Mouse (Mus musculus) erythroblast, embryonic 14.5 days (primary cell): ENCODE measurements around the gene Csmd2.

Source experiments
- GATA1 ChIP-seq: IDR thresholded peaks from 2 replicates; pipeline ENCODE4 v1.6.1; 2012; ENCODE audit warnings: low read length, inconsistent platforms, mixed read lengths
- TAL1 ChIP-seq: IDR thresholded peaks from 3 replicates; pipeline ENCODE4 v1.6.1; 2012; ENCODE audit warnings: low read length, inconsistent platforms, mixed read lengths

- TF ChIP-seq TAL1 = no peak
- TF ChIP-seq GATA1 = no peak
Measured at GRCm38 (mm10) chr4:128575811-128576210, 588.2 kb downstream of the Csmd2 start.
